Mouse (Mus musculus): Measurements from ENCODE around the gene Mtfr1l.

- TF ChIP-seq CTCF (IDR thresholded peaks at IDR 0.05; ENCODE audit: low read depth) (no peak), EP300 (IDR thresholded peaks at IDR 0.05; ENCODE audit: low read depth) (no peak)
Observed at GRCm38 (mm10) chr4:134535787-134536151, 582 bp upstream of the Mtfr1l start.

Measured in heart, postnatal 0 days (tissue).